Mouse (Mus musculus) ES-E14 (cell line): ENCODE results near the gene Mfap3. TPM values are rescaled to one million over a fixed set of nuclear protein-coding genes. Genes with fewer than 3 reads are reported as not detected.
A peak's percentile ranks its signal among the peaks of the same experiment; 100 is the strongest.

Source experiments
- DNase-seq: peaks from one replicate; pipeline ENCODE4 v3.0.0-alpha.2; 2013; ENCODE audit warnings: low read depth, low spot score
- H3K27ac ChIP-seq: 2 replicates; pipeline ENCODE4 v1.5.1; 2012; ENCODE audit warnings: low read depth, mild to moderate bottlenecking, low read length, moderate library complexity, mixed read lengths; ENCODE audit not compliant: poor library complexity, insufficient read depth, severe bottlenecking
- H3K36me3 ChIP-seq: 2 replicates; pipeline ENCODE4 v1.6.1; 2012; ENCODE audit warnings: mild to moderate bottlenecking, low read length, moderate library complexity, mixed read lengths; ENCODE audit not compliant: control insufficient read depth, poor library complexity, insufficient read depth, severe bottlenecking
- H3K4me1 ChIP-seq, 2 experiments: fragments of 150-350 bp in 1 of 2; sonication (generic) in 1 of 2; 2 replicates each; pipeline ENCODE4 v1.6.1; 2012; ENCODE audit warnings: low read length in 2 of 2, mild to moderate bottlenecking in 1 of 2, mixed read lengths in 1 of 2; ENCODE audit not compliant: control insufficient read depth in 2 of 2, insufficient read depth in 2 of 2, poor library complexity in 1 of 2
- H3K4me3 ChIP-seq, 2 experiments: fragments of 150-350 bp in 1 of 2; sonication (generic) in 1 of 2; 2 replicates each; pipeline ENCODE4 v1.5.1; 2012; ENCODE audit warnings: low read length in 2 of 2, low read depth in 1 of 2, mild to moderate bottlenecking in 1 of 2, mixed read lengths in 1 of 2; ENCODE audit not compliant: insufficient read depth in 1 of 2, poor library complexity in 1 of 2, severe bottlenecking in 1 of 2
- H3K9ac ChIP-seq: 2 replicates; pipeline ENCODE4 v1.6.1; 2012; ENCODE audit warnings: low read depth, mild to moderate bottlenecking, low read length, mixed read lengths; ENCODE audit not compliant: poor library complexity, insufficient read depth, severe bottlenecking
- H3K9me3 ChIP-seq: fragments of 150-350 bp; sonication (generic); 2 replicates; pipeline ENCODE4 v1.6.1; 2012; ENCODE audit warnings: low read depth, mild to moderate bottlenecking, low read length; ENCODE audit not compliant: control insufficient read depth, insufficient read depth
- CHD2 ChIP-seq: IDR thresholded peaks from 2 replicates; pipeline ENCODE4 v1.6.1; 2014; ENCODE audit warnings: mild to moderate bottlenecking, low read depth, low read length, inconsistent platforms
- HCFC1 ChIP-seq: IDR thresholded peaks from 2 replicates; pipeline ENCODE4 v1.6.1; 2012; ENCODE audit warnings: low read length, inconsistent platforms, borderline replicate concordance; ENCODE audit not compliant: insufficient read depth
- MAFK ChIP-seq: IDR thresholded peaks from 2 replicates; pipeline ENCODE4 v1.6.1; 2014; ENCODE audit warnings: mild to moderate bottlenecking, low read depth, low read length, inconsistent platforms; ENCODE audit not compliant: insufficient read depth
- ZC3H11A ChIP-seq: IDR thresholded peaks from 2 replicates; pipeline ENCODE4 v1.6.1; 2012; ENCODE audit warnings: low read depth, mild to moderate bottlenecking, inconsistent platforms, low read length, borderline replicate concordance
- ZNF384 ChIP-seq: IDR thresholded peaks from 2 replicates; pipeline ENCODE4 v1.6.1; 2012; ENCODE audit warnings: low read depth, low read length, inconsistent platforms
- in situ Hi-C, 2 experiments: fragments of 600-800 bp; cut with MboI; formaldehyde crosslinking; loops; one replicate each; pipeline ENCODE4 v1.15.1; 2025; ENCODE audit warnings: low sequenced_read_pairs in 2 of 2, inconsistent platforms in 1 of 2; ENCODE audit not compliant: unreplicated experiment in 2 of 2
- total RNA-seq: library from RNA; depleted of rRNA; stranded (reverse); fragments of 300-350 nt; gene quantifications from 2 replicates; pipeline ENCODE4 v1.2.3, GENCODE M21; 2012

Gene Mfap3
- total RNA-seq, 1 experiment: 36.2 TPM

- no peaks in the 10 kb centered on the region for H3K4me1 ChIP-seq
- no peak overlapping the region for H3K27ac ChIP-seq
- H3K9ac ChIP-seq: no peak overlapping the region
- no peaks in the 10 kb centered on the region for H3K36me3 ChIP-seq
- in situ Hi-C loops: loop anchor here in 1 of 2 experiments (25.0 kb wide), 1 partner anchor 1337 kb away; no protein-coding TSS in a partner anchor
- TF ChIP-seq HCFC1: no peak
- TF ChIP-seq ZC3H11A: no peak
- no peak for TF ChIP-seq CHD2
- no peak for TF ChIP-seq ZNF384
- TF ChIP-seq MAFK: no peak
- H3K9me3 ChIP-seq: no peaks in the 10 kb centered on the region
- no peak overlapping the region for H3K4me3 ChIP-seq
- no peak for DNase-seq
Observed at GRCm38 (mm10) chr11:57474296-57474941, 44.0 kb upstream of the Mfap3 start.

GRCm38 (mm10) chr11:57475119-57475518, 43.3 kb upstream of the Mfap3 start:
- Histone ChIP-seq H3K9ac (no peak overlapping the region), H3K4me1 (no peaks in the 10 kb centered on the region), H3K36me3 (no peaks in the 10 kb centered on the region), H3K27ac (no peak overlapping the region), H3K4me3 (no peak overlapping the region), H3K9me3 (no peaks in the 10 kb centered on the region)
- TF ChIP-seq ZC3H11A: peak; percentile 71; the same call in 1 of the 2 replicates
- no peak for TF ChIP-seq HCFC1
- peak; percentile 34 for DNase-seq
- in situ Hi-C loops: no loop called here

GRCm38 (mm10) chr11:57478077-57478476, 40.4 kb upstream of the Mfap3 start:
- Histone ChIP-seq H3K9me3 (no peaks in the 10 kb centered on the region), H3K9ac (no peak overlapping the region), H3K36me3 (no peaks in the 10 kb centered on the region; the same call in 1 of the 2 replicates), H3K4me3 (no peak overlapping the region), H3K27ac (no peak overlapping the region), H3K4me1 (peaks cover 0 to 3% of the 10 kb centered on the region in 2 experiments; a peak in 1 of 4 replicates)
- TF ChIP-seq HCFC1 (no peak), ZC3H11A (no peak), ZNF384 (no peak), MAFK (no peak), CHD2 (no peak)
- DNase-seq: no peak
- in situ Hi-C loops: no loop called here

GRCm38 (mm10) chr11:57488436-57488835, 30.0 kb upstream of the Mfap3 start:
- Histone ChIP-seq H3K9ac (no peak overlapping the region), H3K4me1 (no peaks in the 10 kb centered on the region), H3K36me3 (peaks cover 9% of the 10 kb centered on the region; the same call in 1 of the 2 replicates), H3K4me3 (no peak overlapping the region), H3K9me3 (no peaks in the 10 kb centered on the region), H3K27ac (no peak overlapping the region)
- in situ Hi-C loops: no loop called here
- DNase-seq: no peak
- TF ChIP-seq MAFK: no peak
- TF ChIP-seq ZNF384: no peak
- no peak for TF ChIP-seq ZC3H11A
- no peak for TF ChIP-seq HCFC1
- no peak for TF ChIP-seq CHD2
